Mouse (Mus musculus): Measurements from ENCODE around the gene Sirpa.

The Sirpa gene

DNA sequence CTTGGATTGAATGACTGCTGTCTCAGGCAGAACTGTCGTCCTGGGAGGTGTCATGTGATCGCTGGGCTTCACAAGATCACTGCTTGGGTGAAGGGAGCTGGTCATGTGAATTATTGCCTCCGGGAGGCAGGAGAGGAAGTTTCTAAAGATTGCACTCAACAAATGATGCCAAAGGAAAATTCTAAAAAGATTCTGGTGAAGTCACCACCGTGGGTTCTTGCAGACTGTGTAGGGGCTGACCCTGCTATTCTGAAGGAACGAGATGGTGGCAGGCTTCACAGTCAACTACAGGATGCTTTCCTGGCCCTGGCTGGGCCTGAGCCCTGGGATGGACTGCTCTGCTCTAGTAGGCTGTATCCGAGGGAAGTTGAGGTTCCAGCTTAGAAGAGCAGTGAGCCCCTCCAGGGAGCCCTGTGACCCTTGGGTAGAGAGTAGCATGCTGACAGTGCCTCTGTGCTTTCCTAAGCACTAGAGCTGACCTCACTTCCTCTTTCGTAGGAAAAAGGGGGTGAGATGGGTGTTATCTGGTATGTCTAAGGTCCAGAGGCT lies 3.1 kb downstream of the Sirpa start:
- no peak for TF ChIP-seq GATA4 (IDR thresholded peaks at IDR 0.05; ENCODE audit: insufficient replicate concordance, low read length)

DNA sequence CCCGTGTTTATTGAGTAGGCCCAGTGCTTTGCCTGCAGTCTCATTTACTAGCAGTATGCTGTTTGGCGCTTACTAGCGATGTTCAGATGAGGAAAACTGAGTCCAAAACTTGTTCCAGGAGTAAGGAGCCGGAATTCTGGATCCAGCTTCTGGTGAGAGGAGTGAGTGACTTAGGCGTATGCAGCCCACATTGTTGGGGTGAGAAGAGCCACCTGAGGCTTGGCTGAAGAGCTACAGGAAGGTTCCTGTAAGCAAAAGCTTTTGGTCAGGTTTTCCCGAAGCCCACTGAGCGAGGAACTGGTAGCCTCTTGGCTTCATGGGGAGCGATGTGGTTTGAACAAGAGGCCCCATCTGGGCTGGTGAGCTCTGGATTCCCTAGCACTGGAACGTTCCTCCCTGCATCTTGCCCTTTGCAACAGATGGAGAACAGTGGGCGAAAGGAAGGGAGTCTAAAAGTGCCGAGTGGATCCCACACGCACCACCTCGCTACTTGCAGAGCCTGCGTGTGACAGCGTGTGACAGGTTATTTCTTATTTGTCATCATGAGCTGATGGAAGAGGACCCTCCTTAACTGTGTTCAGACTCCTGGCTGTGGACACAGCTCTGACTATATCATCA lies 4.0 kb downstream of the Sirpa start:
- no peak for TF ChIP-seq GATA4 (IDR thresholded peaks at IDR 0.05; ENCODE audit: insufficient replicate concordance, low read length)

DNA sequence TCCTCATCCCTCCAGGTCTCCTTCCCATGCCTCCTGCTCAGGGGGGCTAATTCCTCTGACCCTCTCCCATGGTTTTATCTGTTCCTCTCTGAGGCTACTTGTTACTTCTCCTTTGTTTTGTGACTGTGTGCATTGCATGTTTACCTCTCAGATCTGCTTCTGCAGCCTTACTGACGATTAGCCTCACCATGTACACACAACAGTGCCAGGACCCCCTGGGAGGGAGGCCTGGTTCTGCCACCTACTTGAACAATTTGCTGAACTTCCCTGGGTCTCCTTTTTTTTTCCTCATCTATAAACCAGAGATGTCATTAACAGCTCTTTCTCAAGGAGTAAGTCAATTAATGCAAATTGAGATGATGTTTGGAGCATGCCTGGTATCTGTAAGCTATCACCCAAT lies 4.9 kb downstream of the Sirpa start:
- TF ChIP-seq GATA4 (IDR thresholded peaks at IDR 0.05; ENCODE audit: insufficient replicate concordance, low read length): no peak

DNA sequence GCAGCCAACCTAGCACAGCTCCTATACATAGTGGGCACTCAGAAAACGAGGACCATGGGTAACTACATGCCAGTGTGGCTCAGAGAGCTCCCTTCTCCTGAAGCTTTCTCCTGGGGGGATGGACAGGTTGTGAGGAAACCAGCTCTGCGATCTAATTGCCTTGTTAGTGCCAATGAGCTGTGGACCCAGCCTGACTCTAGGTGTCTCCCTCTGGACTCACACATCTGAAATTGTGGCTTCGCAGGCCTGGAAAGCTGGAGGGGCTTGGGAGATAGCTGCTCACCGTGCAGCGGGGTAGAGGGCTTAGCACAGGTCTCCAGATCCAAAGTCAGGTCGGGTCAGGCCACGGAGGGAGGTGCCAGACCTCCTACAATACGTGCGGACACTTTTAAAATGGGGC lies 5.5 kb downstream of the Sirpa start:
- TF ChIP-seq GATA4 (IDR thresholded peaks at IDR 0.05; ENCODE audit: insufficient replicate concordance, low read length): no peak

DNA sequence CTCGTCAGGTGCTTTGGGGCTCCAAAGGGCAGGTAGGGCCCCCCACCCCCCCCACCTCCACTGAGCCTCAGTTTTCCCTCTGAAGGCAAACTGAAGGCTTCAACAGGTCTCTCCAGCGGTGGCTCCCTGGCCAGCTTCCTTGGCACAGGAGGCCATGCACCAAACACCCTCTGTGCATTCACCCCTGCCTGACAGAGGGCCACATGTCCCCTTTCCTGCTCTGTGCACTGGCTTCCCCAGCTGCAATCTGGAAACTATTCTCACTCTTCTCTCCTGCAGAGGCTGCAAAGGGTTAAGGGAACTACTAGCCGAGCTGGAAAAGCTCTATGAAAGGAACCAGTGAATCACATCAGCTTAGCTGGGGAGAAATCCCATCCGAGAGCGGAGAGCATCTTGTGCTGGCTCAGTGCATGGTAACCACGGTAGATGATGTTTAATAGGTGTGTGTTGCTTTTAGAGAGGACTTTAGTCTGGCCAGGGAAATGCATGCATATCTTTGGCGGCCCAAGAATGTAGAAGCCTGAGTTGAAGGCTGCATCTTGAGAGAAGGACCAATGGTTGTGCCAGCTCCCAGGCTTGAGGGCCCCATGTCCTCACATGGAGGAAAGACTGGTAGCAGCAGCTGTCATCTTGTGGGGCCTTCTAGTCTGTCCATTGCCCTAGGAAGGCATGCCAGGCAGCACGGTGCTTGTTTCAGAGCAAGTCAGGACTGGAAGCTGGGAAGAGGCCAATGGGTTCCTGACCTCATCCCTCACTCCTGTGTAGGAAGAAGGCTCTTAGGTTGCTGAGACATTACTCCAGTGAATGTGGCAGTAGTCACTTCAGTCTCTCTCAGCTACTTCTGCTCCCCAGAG lies 6.8 kb downstream of the Sirpa start:
- no peak for TF ChIP-seq GATA4 (IDR thresholded peaks at IDR 0.05; ENCODE audit: insufficient replicate concordance, low read length)

DNA sequence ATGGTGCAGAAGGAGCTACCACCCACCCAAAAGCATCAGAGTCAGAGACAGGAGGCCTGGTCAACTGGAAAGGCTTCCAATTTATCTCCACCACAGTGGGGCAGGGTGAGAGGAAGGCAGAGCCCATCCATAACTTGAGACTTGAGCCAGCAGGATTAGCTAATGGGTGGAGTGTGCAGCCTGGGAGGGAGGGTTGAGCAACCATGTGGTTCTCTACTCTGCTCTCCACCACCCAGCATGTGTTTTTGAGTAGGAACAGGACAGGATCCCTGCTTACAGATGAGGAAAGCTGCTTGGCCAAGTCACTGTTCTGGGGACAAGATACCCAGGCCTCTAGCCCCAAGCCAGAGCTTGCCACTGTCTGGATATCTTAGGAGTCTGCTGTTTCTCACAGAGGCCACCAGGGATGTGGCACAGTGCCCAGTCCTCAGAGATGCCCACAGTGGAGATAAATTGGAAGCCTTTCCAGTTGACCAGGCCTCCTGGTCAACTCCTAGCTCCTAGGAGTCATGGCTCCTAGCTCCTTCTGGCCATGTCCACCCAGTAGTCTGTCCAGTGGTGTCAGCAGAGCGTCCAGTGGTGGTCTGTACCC lies 8.5 kb downstream of the Sirpa start:
- TF ChIP-seq GATA4 (IDR thresholded peaks at IDR 0.05; ENCODE audit: insufficient replicate concordance, low read length): no peak

DNA sequence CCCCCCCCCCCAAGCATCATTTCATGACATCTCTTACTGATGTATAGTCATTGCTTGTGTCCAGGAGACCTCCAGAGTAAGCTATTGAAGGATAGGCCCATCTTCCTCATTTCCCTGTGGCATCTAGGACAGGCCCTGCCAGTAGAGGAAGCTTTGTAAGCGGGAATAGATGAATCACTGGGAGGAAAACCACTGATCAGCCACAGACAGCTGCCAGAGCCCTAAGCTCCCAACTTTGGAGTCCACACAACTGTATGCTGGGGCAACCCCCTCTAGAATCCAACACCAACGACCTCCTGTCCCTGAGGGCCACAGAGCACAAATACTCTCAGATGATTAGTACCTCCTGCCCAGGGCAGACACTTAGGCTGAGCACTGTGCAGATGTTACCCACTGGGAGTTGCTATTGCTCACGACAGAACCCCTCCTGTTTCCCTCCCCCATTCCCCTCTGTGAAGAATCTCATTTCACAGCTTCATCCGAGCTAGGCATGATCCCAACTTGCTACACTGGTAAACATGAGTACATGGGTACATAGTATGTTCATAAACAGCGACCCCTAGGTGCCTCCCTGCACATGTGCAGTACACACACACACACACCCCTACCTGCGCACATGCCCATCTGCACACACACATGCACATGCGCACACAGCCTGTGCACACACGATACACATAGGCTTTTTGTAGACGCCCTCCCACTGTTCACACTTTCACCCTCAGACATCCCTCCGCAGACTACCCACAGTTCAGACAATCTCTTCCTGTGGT lies 9.4 kb downstream of the Sirpa start:
- no peak for TF ChIP-seq GATA4 (IDR thresholded peaks at IDR 0.05; ENCODE audit: insufficient replicate concordance, low read length)

DNA sequence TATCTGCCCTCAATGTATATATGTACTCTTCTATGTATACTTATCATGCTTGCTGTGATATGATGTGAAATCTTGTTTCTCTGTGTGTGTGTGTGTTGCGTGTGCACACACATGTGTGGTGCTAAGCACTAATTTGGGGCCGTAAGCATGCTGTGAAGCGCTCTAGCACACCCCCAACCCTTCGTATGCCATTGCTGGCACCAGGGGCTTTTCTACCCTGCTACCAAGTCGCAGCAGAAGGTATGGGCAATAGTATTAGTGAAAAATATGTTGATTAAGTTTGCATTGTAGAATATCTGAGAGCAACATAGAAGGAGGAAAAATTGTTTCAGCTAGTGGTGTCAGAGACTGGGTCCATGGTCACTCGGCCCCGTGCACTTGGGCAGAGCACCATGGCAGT lies 10.2 kb downstream of the Sirpa start:
- no peak for TF ChIP-seq GATA4 (IDR thresholded peaks at IDR 0.05; ENCODE audit: insufficient replicate concordance, low read length)

DNA sequence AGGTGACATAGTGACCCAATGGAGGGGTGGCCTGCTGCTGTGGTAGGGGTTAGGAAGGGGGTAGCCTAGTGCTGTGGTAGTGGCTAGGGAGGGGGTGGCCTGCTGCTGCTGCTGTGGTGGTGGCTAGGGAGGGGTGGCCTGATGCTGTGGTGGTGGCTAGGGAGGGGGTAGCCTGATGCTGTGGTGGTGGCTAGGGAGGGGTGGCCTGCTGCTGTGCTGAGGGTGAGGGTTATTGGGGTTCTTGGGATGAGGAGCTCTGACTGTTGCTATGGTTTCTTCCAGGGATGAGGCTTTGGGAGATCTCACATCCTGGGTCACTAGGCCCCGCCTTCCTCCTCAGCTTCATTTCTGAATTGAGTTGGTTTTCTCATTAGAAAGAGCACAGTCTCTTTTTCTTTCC lies 10.9 kb downstream of the Sirpa start:
- TF ChIP-seq GATA4 (IDR thresholded peaks at IDR 0.05; ENCODE audit: insufficient replicate concordance, low read length): no peak

DNA sequence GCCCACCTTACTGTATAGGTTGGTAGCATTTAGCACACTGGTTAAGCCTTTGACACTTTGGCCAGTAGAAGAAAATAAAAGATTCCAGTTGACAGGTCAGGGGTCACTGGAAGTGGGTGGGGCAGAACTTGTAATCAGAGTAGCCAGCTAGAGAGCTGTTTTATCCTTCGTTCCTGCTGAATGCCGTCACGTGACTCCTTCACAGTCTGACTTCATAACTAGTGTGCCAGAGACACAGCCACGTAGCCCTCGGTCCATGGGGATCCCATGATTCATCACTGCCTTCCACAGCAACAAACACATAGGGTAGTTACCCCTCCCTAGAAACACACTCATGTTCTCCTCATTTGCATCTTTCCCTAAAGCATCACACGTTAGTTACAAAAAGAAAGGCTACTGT lies 11.4 kb downstream of the Sirpa start:
- no peak for TF ChIP-seq GATA4 (IDR thresholded peaks at IDR 0.05; ENCODE audit: insufficient replicate concordance, low read length)

DNA sequence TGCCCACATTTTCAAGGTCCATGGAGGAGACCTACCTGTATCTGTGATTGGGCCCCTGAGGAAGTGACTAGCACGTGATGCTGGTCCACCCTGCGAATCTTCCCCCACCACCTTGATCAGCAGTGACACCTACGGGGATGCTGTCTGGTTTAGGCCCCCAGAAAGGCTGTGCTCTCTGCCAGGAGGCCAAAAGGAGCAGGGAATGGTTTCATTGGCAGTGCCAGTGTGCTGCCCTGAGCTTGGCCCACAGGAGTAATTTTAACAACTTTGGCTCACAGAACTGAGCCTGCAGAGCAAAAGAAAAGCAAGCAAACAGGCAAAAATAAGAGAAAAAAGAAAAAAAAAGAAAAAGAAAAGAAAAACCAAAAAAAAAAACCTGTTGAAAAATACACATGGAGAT lies 13.2 kb downstream of the Sirpa start:
- no peak for TF ChIP-seq GATA4 (IDR thresholded peaks at IDR 0.05; ENCODE audit: insufficient replicate concordance, low read length)

DNA sequence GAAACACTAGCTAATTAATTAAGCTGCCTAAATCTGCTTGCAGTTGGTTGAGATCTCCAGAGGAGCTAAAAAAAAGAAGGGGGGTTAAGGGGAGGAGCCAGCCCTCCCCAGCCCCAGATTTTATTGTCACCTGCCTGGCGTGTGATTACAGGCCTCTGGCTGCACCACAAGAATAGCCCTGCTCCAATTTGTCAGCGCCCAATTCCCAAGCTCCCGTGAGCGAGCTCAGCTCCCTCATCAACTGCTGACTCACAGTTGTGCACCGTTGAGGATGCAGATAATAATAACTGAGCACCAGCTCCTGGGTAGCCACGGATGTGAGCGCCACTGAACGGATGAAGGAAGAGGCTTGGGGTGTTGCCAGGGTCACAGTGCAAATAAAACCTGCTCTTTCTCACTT lies 13.6 kb downstream of the Sirpa start:
- TF ChIP-seq GATA4 (IDR thresholded peaks at IDR 0.05; ENCODE audit: insufficient replicate concordance, low read length): no peak

DNA sequence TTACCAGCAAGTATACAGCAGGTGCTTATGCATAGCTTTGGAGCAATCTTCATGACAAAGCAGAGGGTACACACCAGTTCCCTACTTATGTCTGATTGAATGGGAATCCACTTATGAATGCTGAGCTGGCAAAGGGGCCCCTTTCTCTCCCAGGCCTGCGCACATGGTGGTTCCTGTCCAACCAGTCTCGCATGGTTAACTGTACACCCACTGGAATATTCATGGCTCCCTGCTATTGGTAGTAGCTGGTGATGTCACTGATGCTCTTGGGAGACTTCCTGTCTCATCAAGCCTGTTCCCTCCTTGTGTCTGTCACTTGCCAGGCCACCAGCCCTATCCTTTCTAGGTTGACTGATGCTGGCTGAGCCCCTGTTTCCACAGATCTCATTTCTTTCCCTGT lies 14.3 kb downstream of the Sirpa start:
- no peak for TF ChIP-seq GATA4 (IDR thresholded peaks at IDR 0.05; ENCODE audit: insufficient replicate concordance, low read length)

DNA sequence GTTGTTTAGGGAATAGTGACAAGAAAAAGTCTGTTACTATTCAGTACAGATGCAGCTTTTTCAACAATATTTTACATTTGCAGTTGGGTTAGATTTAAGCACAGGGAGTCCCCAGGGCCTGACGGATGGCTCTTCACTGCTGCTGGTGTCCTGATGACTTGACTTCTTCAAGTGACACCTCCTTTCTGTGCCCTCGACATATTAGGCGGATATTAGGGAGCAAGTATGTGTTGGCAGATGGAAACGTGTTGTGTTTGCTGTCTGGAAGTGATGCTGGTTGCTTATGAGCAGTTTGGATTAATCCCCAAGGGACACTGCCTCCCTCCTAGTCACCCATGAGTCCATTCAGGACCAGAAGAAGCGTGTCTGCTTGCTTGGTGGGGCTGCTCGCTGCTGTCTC lies 21.3 kb downstream of the Sirpa start:
- TF ChIP-seq GATA4 (IDR thresholded peaks at IDR 0.05; ENCODE audit: insufficient replicate concordance, low read length): no peak

DNA sequence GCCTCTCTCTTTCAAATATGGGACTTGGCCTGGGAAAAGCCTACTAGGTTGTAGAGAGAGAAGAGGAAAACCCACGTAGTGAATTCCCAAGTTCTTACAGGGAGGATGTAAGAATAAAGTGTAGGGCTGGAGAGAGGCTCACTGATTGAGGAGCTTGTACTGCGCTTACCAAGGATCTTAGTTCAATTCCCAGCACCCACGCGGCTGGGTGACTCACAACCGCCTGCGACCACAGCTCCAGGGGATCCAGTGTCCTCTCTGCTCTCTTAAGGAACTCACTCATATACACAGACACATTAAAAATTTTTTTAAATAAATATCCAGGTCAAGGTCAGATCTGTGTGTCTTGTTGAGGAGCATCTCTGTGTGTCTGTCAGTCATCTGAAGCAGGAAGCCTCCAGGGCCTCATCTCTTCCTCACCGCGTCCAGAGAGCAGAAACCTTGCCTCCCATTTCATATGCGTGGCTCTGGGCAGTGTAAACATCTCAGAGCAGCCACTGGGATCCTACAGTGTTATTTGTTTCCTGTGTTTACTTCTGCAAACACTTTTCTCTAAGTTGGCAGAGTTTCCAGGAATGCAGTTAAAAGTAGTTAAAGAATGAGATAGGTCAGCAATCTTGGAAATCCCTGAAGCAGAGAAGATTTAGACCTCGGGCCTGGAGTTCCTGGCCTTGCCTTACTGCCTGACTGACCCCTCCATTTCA lies 22.0 kb downstream of the Sirpa start:
- no peak for TF ChIP-seq GATA4 (IDR thresholded peaks at IDR 0.05; ENCODE audit: insufficient replicate concordance, low read length)

Measured in liver, adult (tissue).